Mouse (Mus musculus) spleen, adult 12 weeks (tissue): ENCODE results near the gene Gxylt2.

ENCODE experiments used
- DNase-seq: peaks from one replicate; pipeline ENCODE4 v3.0.0; 2022; ENCODE audit warnings: low spot score

The Gxylt2 gene

GRCm38 (mm10) chr6:100850671-100851081 lies 146.1 kb downstream of the Gxylt2 start:
- no peak for DNase-seq

- DNase-seq, result no peak
Observed at GRCm38 (mm10) chr6:100851083-100851482, 146.5 kb downstream of the Gxylt2 start.
